Mouse (Mus musculus) heart, embryonic 16.5 days (tissue): Measurements from ENCODE around the gene Sirt2. TPM values are rescaled to one million over a fixed set of nuclear protein-coding genes. Genes with fewer than 3 reads are reported as not detected.
A peak's percentile ranks its signal among the peaks of the same experiment; 100 is the strongest.

ENCODE experiments used
- ATAC-seq: fragments of 200-750 bp; cut with Nextera tagmentation; replicated peaks from 2 replicates; pipeline ENCODE4 v1.8.0; 2017; ENCODE audit warnings: moderate number of reproducible peaks; ENCODE audit not compliant: insufficient read depth, low FRiP score; ENCODE audit errors: extremely low read depth
- H3K27ac ChIP-seq: fragments of 300-500 bp; sonication (generic); 2 replicates; pipeline ENCODE4 v1.5.1; 2014; ENCODE audit warnings: mild to moderate bottlenecking, low read length, control low read depth, moderate library complexity
- H3K27me3 ChIP-seq: fragments of 300-500 bp; sonication (generic); 2 replicates; pipeline ENCODE4 v1.6.1; 2014; ENCODE audit warnings: low read length, mixed read lengths; ENCODE audit not compliant: control insufficient read depth, insufficient read depth
- H3K36me3 ChIP-seq: fragments of 300-500 bp; sonication (generic); 2 replicates; pipeline ENCODE4 v1.6.1; 2014; ENCODE audit not compliant: control insufficient read depth, insufficient read depth
- H3K4me1 ChIP-seq: fragments of 300-500 bp; sonication (generic); 2 replicates; pipeline ENCODE4 v1.6.1; 2014; ENCODE audit warnings: low read length, mixed read lengths; ENCODE audit not compliant: control insufficient read depth, insufficient read depth
- H3K4me2 ChIP-seq: fragments of 300-500 bp; sonication (generic); 2 replicates; pipeline ENCODE4 v1.6.1; 2014; ENCODE audit warnings: low read depth, mild to moderate bottlenecking, control low read depth, low read length
- H3K4me3 ChIP-seq: fragments of 300-500 bp; sonication (generic); 2 replicates; pipeline ENCODE4 v1.5.1; 2014; ENCODE audit warnings: mild to moderate bottlenecking, control low read depth, low read length
- H3K9ac ChIP-seq: fragments of 300-500 bp; sonication (generic); 2 replicates; pipeline ENCODE4 v1.6.1; 2014; ENCODE audit warnings: low read length, control low read depth
- H3K9me3 ChIP-seq: fragments of 300-500 bp; sonication (generic); replicated peaks from 2 replicates; pipeline ENCODE4 v1.6.1; 2016; ENCODE audit warnings: low read length; ENCODE audit not compliant: control insufficient read depth
- WGBS: fragments of 180-500 bp; shearing (Covaris S2); extraction: QIAGEN DNeasy Blood & Tissue Kit; methylation state at CpG from one replicate; pipeline ENCODE4 v1.1.7; 2014; 5-methylcytosine and 5-hydroxymethylcytosine counted together
- polyA plus RNA-seq: library from polyadenylated mRNA; unstranded; fragments of >200 nt; fragmentation: Nextera tagmentation; extraction: Ambion mirVana; gene quantifications from 2 replicates; pipeline ENCODE4 v1.2.1, GENCODE M21; 2015

Gene Sirt2
- polyA plus RNA-seq, 1 experiment from 2014 or later, result 60.4 TPM

GRCm38 (mm10) chr7:28820358-28821260 lies 54.1 kb downstream of the Sirt2 start:
- Histone ChIP-seq H3K36me3 (peaks cover 64% of the 10 kb centered on the region), H3K27me3 (no peaks in the 10 kb centered on the region), H3K9me3 (no peaks in the 10 kb centered on the region), H3K27ac (peak overlapping the region; percentile 47), H3K9ac (0 out of 2 replicates have a peak overlapping the region, but pooled peaks have one; percentile 7), H3K4me1 (peaks cover 46% of the 10 kb centered on the region), H3K4me2 (no peak overlapping the region), H3K4me3 (no peak overlapping the region)
- WGBS, result 52% methylated on average over 12 of the region's 12 CpGs
- ATAC-seq, result no peak

- ATAC-seq, result no peak
- H3K36me3 ChIP-seq, result peaks cover 58% of the 10 kb centered on the region
- H3K9ac ChIP-seq, result no peak overlapping the region
- H3K4me1 ChIP-seq, result peaks cover 45% of the 10 kb centered on the region
- no peak overlapping the region for H3K4me2 ChIP-seq
- no peak overlapping the region for H3K4me3 ChIP-seq
- H3K27me3 ChIP-seq, result no peaks in the 10 kb centered on the region
- peak overlapping the region; percentile 47; the same call in 1 of the 2 replicates for H3K27ac ChIP-seq
- no peaks in the 10 kb centered on the region for H3K9me3 ChIP-seq
- WGBS, result 45% methylated on average over 10 of the region's 10 CpGs
Observed at GRCm38 (mm10) chr7:28821261-28821831, 54.8 kb downstream of the Sirt2 start.

DNA sequence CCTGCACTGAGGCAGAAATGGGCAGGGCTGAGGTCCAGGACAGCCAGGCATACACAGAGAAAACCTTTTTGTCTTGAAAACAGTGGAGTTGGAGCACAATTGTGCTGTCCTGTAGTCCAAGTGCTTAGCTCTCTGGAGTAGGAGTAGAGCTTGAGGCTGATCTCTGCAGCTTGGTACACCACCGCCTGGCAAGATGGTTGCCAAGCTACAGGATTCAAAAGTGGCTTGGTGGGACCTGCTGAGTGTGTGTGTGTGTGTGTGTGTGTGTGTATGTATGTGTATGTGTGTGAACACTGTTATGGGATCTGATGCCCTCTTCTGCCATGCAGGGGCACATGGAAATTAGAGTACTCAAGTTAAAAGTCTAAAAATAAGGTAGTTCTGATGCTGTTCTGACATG lies 56.0 kb downstream of the Sirt2 start:
- H3K36me3 ChIP-seq, result peaks cover 47% of the 10 kb centered on the region
- no peaks in the 10 kb centered on the region for H3K27me3 ChIP-seq
- peaks cover 41% of the 10 kb centered on the region for H3K4me1 ChIP-seq
- H3K4me2 ChIP-seq, result no peak overlapping the region
- no peak for ATAC-seq
- WGBS, result 62% methylated on average over 1 of the region's 1 CpGs
- no peak overlapping the region for H3K9ac ChIP-seq
- no peaks in the 10 kb centered on the region for H3K9me3 ChIP-seq
- H3K4me3 ChIP-seq, result no peak overlapping the region
- H3K27ac ChIP-seq, result peak overlapping the region; percentile 5; the same call in 1 of the 2 replicates

- no peak for ATAC-seq
- Histone ChIP-seq H3K36me3 (peaks cover 40% of the 10 kb centered on the region), H3K27me3 (no peaks in the 10 kb centered on the region), H3K9me3 (no peaks in the 10 kb centered on the region), H3K9ac (no peak overlapping the region), H3K4me2 (no peak overlapping the region), H3K27ac (peak overlapping the region; percentile 95; the same call in 1 of the 2 replicates), H3K4me3 (no peak overlapping the region), H3K4me1 (peaks cover 41% of the 10 kb centered on the region)
- WGBS, result 52% methylated on average over 10 of the region's 10 CpGs
Observed at GRCm38 (mm10) chr7:28822993-28823903, 56.7 kb downstream of the Sirt2 start.

- Histone ChIP-seq H3K4me3 (no peak overlapping the region), H3K4me1 (peaks cover 39% of the 10 kb centered on the region), H3K27ac (peak overlapping the region; percentile 95), H3K9me3 (no peaks in the 10 kb centered on the region), H3K9ac (no peak overlapping the region), H3K4me2 (no peak overlapping the region), H3K27me3 (no peaks in the 10 kb centered on the region), H3K36me3 (peaks cover 36% of the 10 kb centered on the region)
- WGBS, result 42% methylated on average over 2 of the region's 2 CpGs
- no peak for ATAC-seq
Observed at GRCm38 (mm10) chr7:28823932-28824331, 57.4 kb downstream of the Sirt2 start.

GRCm38 (mm10) chr7:28824941-28825685 lies 58.6 kb downstream of the Sirt2 start, which contains the start of gene Ech1:
Gene Ech1 (plus strand): TSS chr7:28825217.
- H3K4me3 ChIP-seq, result peak within 1 kb of the TSS; percentile 55
- no peaks in the 10 kb centered on the region for H3K9me3 ChIP-seq
- peak within 1 kb of the TSS; percentile 95 for H3K27ac ChIP-seq
- H3K36me3 ChIP-seq, result peaks cover 32% of the 10 kb centered on the region
- H3K4me2 ChIP-seq, result peak within 1 kb of the TSS; percentile 65
- peaks cover 32% of the 10 kb centered on the region for H3K4me1 ChIP-seq
- 2% methylated on average over 33 of the region's 33 CpGs for WGBS
- ATAC-seq, result peak; percentile 83
- H3K9ac ChIP-seq, result peak within 1 kb of the TSS; percentile 71
- H3K27me3 ChIP-seq, result no peaks in the 10 kb centered on the region

- Histone ChIP-seq H3K36me3 (peaks cover 30% of the 10 kb centered on the region), H3K4me3 (peak overlapping the region; percentile 55), H3K27ac (peak overlapping the region; percentile 95), H3K27me3 (no peaks in the 10 kb centered on the region), H3K4me1 (peaks cover 28% of the 10 kb centered on the region), H3K9ac (peak overlapping the region; percentile 71), H3K4me2 (peak overlapping the region; percentile 65), H3K9me3 (no peaks in the 10 kb centered on the region)
- 25% methylated on average over 11 of the region's 11 CpGs for WGBS
- ATAC-seq, result no peak
Observed at GRCm38 (mm10) chr7:28825686-28826401, 59.3 kb downstream of the Sirt2 start.

GRCm38 (mm10) chr7:28826402-28826772 lies 59.9 kb downstream of the Sirt2 start:
- 90% methylated on average over 7 of the region's 7 CpGs for WGBS
- H3K36me3 ChIP-seq, result peaks cover 27% of the 10 kb centered on the region
- no peaks in the 10 kb centered on the region for H3K27me3 ChIP-seq
- no peaks in the 10 kb centered on the region for H3K9me3 ChIP-seq
- no peak for ATAC-seq
- peak overlapping the region; percentile 71 for H3K9ac ChIP-seq
- no peak overlapping the region; the same call in 1 of the 2 replicates for H3K4me3 ChIP-seq
- H3K27ac ChIP-seq, result peak overlapping the region; percentile 95
- H3K4me1 ChIP-seq, result peaks cover 27% of the 10 kb centered on the region
- peak overlapping the region; percentile 65 for H3K4me2 ChIP-seq
